Mouse (Mus musculus): ENCODE data around the gene Tmem251. TPM values are rescaled to one million over a fixed set of nuclear protein-coding genes. Genes with fewer than 3 reads are reported as not detected.

Tmem251 gene
- polyA plus RNA-seq, 1 experiment from 2014 or later, result 13.2 TPM

DNA sequence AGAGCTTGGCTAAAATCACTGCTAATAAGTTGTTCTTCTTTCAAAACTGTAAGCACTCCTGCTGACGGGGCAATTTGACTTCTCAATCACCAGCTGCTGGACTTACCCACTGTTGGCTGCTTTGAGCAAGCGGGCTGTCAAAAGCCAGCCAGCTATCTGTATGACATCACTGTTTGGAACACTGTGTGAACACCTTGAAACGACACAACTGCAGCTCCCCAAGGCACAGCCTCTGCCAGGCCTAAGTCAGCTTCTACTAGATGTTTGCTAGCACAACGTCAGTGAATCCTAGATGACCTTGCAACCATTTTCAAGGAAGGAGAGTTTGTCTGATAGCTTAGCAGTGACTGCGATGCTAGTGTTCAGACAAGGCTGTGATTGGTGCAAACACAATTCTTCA lies 4.5 kb upstream of the Tmem251 start:
- no peaks in the 10 kb centered on the region for H3K27me3 ChIP-seq (ENCODE audit: control insufficient read depth, insufficient read depth, low read length)
- peaks cover 11% of the 10 kb centered on the region; the same call in 1 of the 2 replicates for H3K4me1 ChIP-seq (ENCODE audit: control insufficient read depth, insufficient read depth, low read length)
- H3K27ac ChIP-seq (replicated peaks; ENCODE audit: low read depth, low read length), result no peak overlapping the region
- H3K9ac ChIP-seq (replicated peaks; ENCODE audit: low read length), result no peak overlapping the region
- 85% methylated on average over 5 of the region's 5 CpGs for WGBS
- peaks cover 3% of the 10 kb centered on the region; the same call in 1 of the 2 replicates for H3K36me3 ChIP-seq (ENCODE audit: control insufficient read depth, insufficient read depth, low read length)
- H3K4me3 ChIP-seq (replicated peaks; ENCODE audit: low read depth, low read length), result no peak overlapping the region
- DNase-seq (no peak), ATAC-seq (ENCODE audit: low FRiP score, low TSS enrichment) (no peak)
- H3K9me3 ChIP-seq (ENCODE audit: control insufficient read depth, low read length), result no peaks in the 10 kb centered on the region
- H3K4me2 ChIP-seq (ENCODE audit: low read length), result no peak overlapping the region

GRCm38 (mm10) chr12:102740285-102740684 lies 3.3 kb upstream of the Tmem251 start:
- Histone ChIP-seq H3K36me3 (ENCODE audit: control insufficient read depth, insufficient read depth, low read length) (peaks cover 3% of the 10 kb centered on the region; the same call in 1 of the 2 replicates), H3K4me2 (ENCODE audit: low read length) (no peak overlapping the region), H3K27me3 (ENCODE audit: control insufficient read depth, insufficient read depth, low read length) (no peaks in the 10 kb centered on the region), H3K4me1 (ENCODE audit: control insufficient read depth, insufficient read depth, low read length) (peaks cover 20% of the 10 kb centered on the region), H3K27ac (replicated peaks; ENCODE audit: low read depth, low read length) (no peak overlapping the region), H3K9ac (replicated peaks; ENCODE audit: low read length) (no peak overlapping the region), H3K9me3 (ENCODE audit: control insufficient read depth, low read length) (no peaks in the 10 kb centered on the region), H3K4me3 (replicated peaks; ENCODE audit: low read depth, low read length) (no peak overlapping the region)
- WGBS, result 67% methylated on average over 3 of the region's 3 CpGs
- peak; percentile 62 for DNase-seq
- ATAC-seq (ENCODE audit: low FRiP score, low TSS enrichment), result no peak

- peak overlapping the region; percentile 86 for H3K4me2 ChIP-seq (ENCODE audit: low read length)
- ATAC-seq (ENCODE audit: low FRiP score, low TSS enrichment) (no peak), DNase-seq (no peak)
- H3K27ac ChIP-seq (replicated peaks; ENCODE audit: low read depth, low read length), result no peak overlapping the region
- H3K4me1 ChIP-seq (ENCODE audit: control insufficient read depth, insufficient read depth, low read length), result peaks cover 20% of the 10 kb centered on the region
- H3K36me3 ChIP-seq (ENCODE audit: control insufficient read depth, insufficient read depth, low read length), result peaks cover 10% of the 10 kb centered on the region
- 0 out of 2 replicates have a peak overlapping the region, but pooled peaks have one; percentile 93 for H3K9ac ChIP-seq (replicated peaks; ENCODE audit: low read length)
- H3K9me3 ChIP-seq (ENCODE audit: control insufficient read depth, low read length), result no peaks in the 10 kb centered on the region
- H3K4me3 ChIP-seq (replicated peaks; ENCODE audit: low read depth, low read length), result no peak overlapping the region
- WGBS, result 90% methylated on average over 7 of the region's 7 CpGs
- no peaks in the 10 kb centered on the region for H3K27me3 ChIP-seq (ENCODE audit: control insufficient read depth, insufficient read depth, low read length)
Observed at GRCm38 (mm10) chr12:102742056-102742455, 1.5 kb upstream of the Tmem251 start.

GRCm38 (mm10) chr12:102743036-102743588 lies 450 bp upstream of the Tmem251 start:
- H3K4me3 ChIP-seq (replicated peaks; ENCODE audit: low read depth, low read length), result peak overlapping the region; percentile 84
- H3K9me3 ChIP-seq (ENCODE audit: control insufficient read depth, low read length), result no peaks in the 10 kb centered on the region
- WGBS, result under 1% methylated on average over 33 of the region's 33 CpGs
- no peaks in the 10 kb centered on the region for H3K27me3 ChIP-seq (ENCODE audit: control insufficient read depth, insufficient read depth, low read length)
- peak overlapping the region; percentile 86 for H3K4me2 ChIP-seq (ENCODE audit: low read length)
- H3K36me3 ChIP-seq (ENCODE audit: control insufficient read depth, insufficient read depth, low read length), result peaks cover 17% of the 10 kb centered on the region
- H3K9ac ChIP-seq (replicated peaks; ENCODE audit: low read length), result peak overlapping the region; percentile 93
- no peak for DNase-seq
- peaks cover 20% of the 10 kb centered on the region for H3K4me1 ChIP-seq (ENCODE audit: control insufficient read depth, insufficient read depth, low read length)
- H3K27ac ChIP-seq (replicated peaks; ENCODE audit: low read depth, low read length), result peak overlapping the region; percentile 93
- peak; percentile 68 for ATAC-seq (ENCODE audit: low FRiP score, low TSS enrichment)

- Histone ChIP-seq H3K4me2 (ENCODE audit: low read length) (peak overlapping the region; percentile 86), H3K9ac (replicated peaks; ENCODE audit: low read length) (no peak overlapping the region), H3K4me1 (ENCODE audit: control insufficient read depth, insufficient read depth, low read length) (peaks cover 20% of the 10 kb centered on the region), H3K27me3 (ENCODE audit: control insufficient read depth, insufficient read depth, low read length) (no peaks in the 10 kb centered on the region), H3K27ac (replicated peaks; ENCODE audit: low read depth, low read length) (no peak overlapping the region), H3K4me3 (replicated peaks; ENCODE audit: low read depth, low read length) (no peak overlapping the region), H3K36me3 (ENCODE audit: control insufficient read depth, insufficient read depth, low read length) (peaks cover 21% of the 10 kb centered on the region), H3K9me3 (ENCODE audit: control insufficient read depth, low read length) (no peaks in the 10 kb centered on the region)
- WGBS, result 65% methylated on average over 6 of the region's 6 CpGs
- ATAC-seq (ENCODE audit: low FRiP score, low TSS enrichment) (no peak), DNase-seq (no peak)
Observed at GRCm38 (mm10) chr12:102744839-102745238, 1.3 kb downstream of the Tmem251 start.

DNA sequence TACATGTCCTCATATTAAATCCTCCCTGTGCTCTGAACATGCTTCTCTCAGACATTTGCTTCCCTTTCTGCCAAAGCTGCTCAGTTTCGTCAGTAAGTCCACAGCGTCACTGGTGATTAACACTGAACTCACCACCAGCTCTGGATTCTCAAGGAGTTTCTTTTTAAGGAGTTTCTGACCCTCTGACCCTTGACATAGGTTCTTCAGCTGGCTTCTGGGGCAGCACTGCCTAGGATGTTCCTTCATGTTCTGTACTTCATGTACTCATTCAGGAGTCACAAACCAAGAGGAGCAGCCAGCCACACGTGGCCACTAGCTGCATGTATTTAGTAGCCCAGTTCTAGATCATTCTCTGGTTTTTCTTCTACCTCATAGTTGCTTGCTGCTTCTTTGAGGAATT lies 4.7 kb downstream of the Tmem251 start:
- peaks cover 18% of the 10 kb centered on the region for H3K36me3 ChIP-seq (ENCODE audit: control insufficient read depth, insufficient read depth, low read length)
- DNase-seq, result no peak
- no peaks in the 10 kb centered on the region for H3K27me3 ChIP-seq (ENCODE audit: control insufficient read depth, insufficient read depth, low read length)
- no peak overlapping the region for H3K4me2 ChIP-seq (ENCODE audit: low read length)
- H3K4me3 ChIP-seq (replicated peaks; ENCODE audit: low read depth, low read length), result no peak overlapping the region
- H3K9ac ChIP-seq (replicated peaks; ENCODE audit: low read length), result no peak overlapping the region
- no peaks in the 10 kb centered on the region for H3K9me3 ChIP-seq (ENCODE audit: control insufficient read depth, low read length)
- no peak for ATAC-seq (ENCODE audit: low FRiP score, low TSS enrichment)
- peaks cover 9% of the 10 kb centered on the region for H3K4me1 ChIP-seq (ENCODE audit: control insufficient read depth, insufficient read depth, low read length)
- no peak overlapping the region for H3K27ac ChIP-seq (replicated peaks; ENCODE audit: low read depth, low read length)
- 87% methylated on average over 3 of the region's 3 CpGs for WGBS

DNA sequence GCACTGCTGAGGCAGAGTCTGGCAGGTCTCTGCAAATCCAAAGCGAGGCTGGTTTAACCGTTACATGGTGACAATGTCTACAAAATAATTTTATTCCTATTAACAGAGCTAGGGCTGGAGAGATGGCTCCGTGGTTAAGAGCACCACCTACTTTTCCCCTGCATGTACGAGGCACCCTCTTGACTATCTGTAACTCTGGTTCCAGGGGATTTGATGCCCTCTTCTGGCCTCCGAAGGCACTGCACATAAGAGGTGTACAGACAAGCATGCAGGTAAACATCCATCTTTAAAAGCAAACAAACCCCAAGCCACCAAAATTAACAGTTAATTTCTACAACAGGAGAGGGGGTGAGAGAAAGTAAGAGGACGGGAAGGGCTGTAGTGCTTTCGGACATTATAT lies 12.7 kb downstream of the Tmem251 start:
- Histone ChIP-seq H3K27me3 (ENCODE audit: control insufficient read depth, insufficient read depth, low read length) (no peaks in the 10 kb centered on the region), H3K9me3 (ENCODE audit: control insufficient read depth, low read length) (no peaks in the 10 kb centered on the region), H3K4me2 (ENCODE audit: low read length) (peak overlapping the region; percentile 65), H3K36me3 (ENCODE audit: control insufficient read depth, insufficient read depth, low read length) (peaks cover 4% of the 10 kb centered on the region), H3K4me1 (ENCODE audit: control insufficient read depth, insufficient read depth, low read length) (peaks cover 19% of the 10 kb centered on the region), H3K9ac (replicated peaks; ENCODE audit: low read length) (no peak overlapping the region; the same call in 1 of the 2 replicates), H3K27ac (replicated peaks; ENCODE audit: low read depth, low read length) (no peak overlapping the region), H3K4me3 (replicated peaks; ENCODE audit: low read depth, low read length) (peak overlapping the region; percentile 72)
- no peak for ATAC-seq (ENCODE audit: low FRiP score, low TSS enrichment)
- 87% methylated on average over 7 of the region's 7 CpGs for WGBS
- DNase-seq, result peak; percentile 15

DNA sequence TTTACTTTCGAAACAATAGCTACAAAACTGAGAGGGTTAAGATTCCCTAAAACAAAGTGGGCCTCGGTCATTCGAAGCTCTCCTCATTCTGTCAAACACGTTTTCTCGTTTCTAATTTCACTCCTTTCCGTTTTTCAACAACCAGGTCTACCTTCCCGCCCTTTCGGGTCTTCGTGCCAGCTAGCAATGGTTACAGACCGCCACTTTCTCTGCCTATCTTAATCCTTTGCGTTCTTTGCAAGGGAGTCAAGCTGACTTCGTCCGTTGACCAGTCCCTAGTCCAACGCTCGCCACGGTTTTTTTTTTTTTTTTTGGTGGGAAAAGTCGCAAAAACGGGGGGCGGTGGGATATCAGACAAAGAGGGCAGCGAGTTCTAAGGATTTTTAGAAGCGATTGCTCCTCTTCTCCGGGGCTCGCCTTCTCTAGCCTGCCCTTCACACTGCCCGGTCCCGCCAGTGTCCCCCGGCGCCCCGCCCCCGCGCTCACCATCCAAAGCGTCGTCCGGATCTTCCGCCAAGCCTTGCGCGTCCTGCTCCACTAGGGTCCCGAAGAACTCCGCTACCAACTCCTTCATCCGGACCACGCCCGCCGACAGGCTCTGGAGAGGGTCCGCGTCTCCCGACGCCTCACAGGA lies 13.6 kb downstream of the Tmem251 start:
- Histone ChIP-seq H3K4me2 (ENCODE audit: low read length) (peak overlapping the region; percentile 65), H3K4me1 (ENCODE audit: control insufficient read depth, insufficient read depth, low read length) (peaks cover 19% of the 10 kb centered on the region), H3K36me3 (ENCODE audit: control insufficient read depth, insufficient read depth, low read length) (peaks cover 7% of the 10 kb centered on the region), H3K27ac (replicated peaks; ENCODE audit: low read depth, low read length) (peak overlapping the region; percentile 83), H3K4me3 (replicated peaks; ENCODE audit: low read depth, low read length) (peak overlapping the region; percentile 72), H3K9me3 (ENCODE audit: control insufficient read depth, low read length) (no peaks in the 10 kb centered on the region), H3K9ac (replicated peaks; ENCODE audit: low read length) (peak overlapping the region; percentile 59), H3K27me3 (ENCODE audit: control insufficient read depth, insufficient read depth, low read length) (no peaks in the 10 kb centered on the region)
- no peak for DNase-seq
- peak; percentile 74 for ATAC-seq (ENCODE audit: low FRiP score, low TSS enrichment)
- 2% methylated on average over 46 of the region's 46 CpGs for WGBS

Measured in midbrain, embryonic 14.5 days (tissue).